Mouse (Mus musculus): Measurements from ENCODE around the gene Tsku. TPM values are rescaled to one million over a fixed set of nuclear protein-coding genes. Genes with fewer than 3 reads are reported as not detected.

The Tsku gene
- 1 to 10 TPM; 7.0 to 7.2 TPM for total RNA-seq (2021)
- long read RNA-seq, experiment 1, partial matches to known transcripts: 5 of 6 reads
- long read RNA-seq, experiment 1, other reads (novel, unspliced or antisense): 0 of 6 reads
- long read RNA-seq, experiment 2, partial matches to known transcripts: 0 of 5 reads
- long read RNA-seq, experiment 2, other reads (novel, unspliced or antisense): 1 of 5 reads

- peak; percentile 94 for DNase-seq
Measured at GRCm38 (mm10) chr7:98361063-98361652, at the start of gene Tsku. Gene Tsku (minus strand): TSS chr7:98361328.

DNA sequence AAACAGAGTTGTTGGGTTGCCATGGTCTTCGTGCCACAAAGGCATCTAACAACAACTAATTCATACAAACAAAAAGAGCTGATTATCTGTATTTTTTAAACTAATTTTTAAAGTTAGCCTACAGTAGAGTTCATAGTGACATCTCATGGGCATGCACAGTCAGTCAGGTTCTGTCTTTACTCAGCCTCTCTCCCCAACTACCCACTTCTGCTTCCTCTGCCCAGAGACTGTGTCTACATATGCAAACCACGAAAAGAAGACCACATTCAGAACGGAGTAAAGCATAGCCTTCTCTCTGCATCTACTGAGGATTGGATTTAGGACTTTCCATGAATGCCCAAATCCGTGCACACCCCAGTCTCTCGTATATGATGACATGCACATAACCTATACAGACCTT lies 46.5 kb upstream of the Tsku start:
- DNase-seq: no peak

- DNase-seq: peak; percentile 65
Measured at GRCm38 (mm10) chr7:98403996-98404395, 42.9 kb upstream of the Tsku start.

DNA sequence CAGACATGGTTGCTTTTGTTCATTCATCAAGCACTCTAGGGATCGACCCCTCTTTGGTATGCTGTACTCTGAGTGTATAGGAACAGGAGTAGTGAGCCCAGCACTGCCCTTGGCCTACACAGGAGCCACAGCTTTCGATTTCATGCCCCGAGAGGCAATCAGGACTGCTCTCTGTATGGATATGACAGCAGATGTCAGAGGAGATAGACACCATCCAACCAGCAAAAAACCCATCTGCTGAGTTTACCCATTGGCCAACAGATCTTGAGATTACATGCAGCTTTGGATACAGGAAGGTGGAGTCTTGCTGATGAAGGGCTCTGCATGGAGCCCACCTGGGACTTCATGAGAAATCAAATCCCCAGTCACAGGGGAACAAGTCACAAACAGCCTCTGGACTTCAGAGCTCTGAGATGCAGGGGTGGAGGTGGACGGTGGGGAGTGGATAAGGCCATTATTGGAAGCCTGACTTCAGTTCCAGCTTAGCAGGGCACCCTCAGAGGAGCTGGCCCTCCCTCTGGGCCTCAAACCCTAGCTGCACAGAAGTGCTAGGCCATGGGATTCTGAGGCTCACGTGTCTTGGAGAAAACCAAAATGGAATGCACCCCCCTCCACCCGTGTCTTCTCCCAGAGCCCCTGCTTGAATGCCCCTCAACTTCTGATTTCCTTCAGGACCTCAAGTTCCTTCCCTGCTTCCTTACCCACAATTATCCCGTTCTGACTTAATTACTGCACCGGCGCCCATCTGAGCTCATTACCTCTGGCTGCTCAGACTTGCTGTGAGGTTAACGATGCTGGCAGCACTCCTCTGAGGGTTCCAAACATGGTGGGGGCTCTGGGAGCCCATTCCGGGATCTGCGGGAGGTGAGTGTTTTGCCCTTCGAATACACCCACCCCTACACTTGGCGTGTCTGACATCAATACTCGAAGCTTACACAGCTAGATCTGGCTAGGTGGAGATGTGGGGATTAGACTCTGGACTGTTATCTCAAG lies 41.8 kb upstream of the Tsku start:
- no peak for DNase-seq

DNA sequence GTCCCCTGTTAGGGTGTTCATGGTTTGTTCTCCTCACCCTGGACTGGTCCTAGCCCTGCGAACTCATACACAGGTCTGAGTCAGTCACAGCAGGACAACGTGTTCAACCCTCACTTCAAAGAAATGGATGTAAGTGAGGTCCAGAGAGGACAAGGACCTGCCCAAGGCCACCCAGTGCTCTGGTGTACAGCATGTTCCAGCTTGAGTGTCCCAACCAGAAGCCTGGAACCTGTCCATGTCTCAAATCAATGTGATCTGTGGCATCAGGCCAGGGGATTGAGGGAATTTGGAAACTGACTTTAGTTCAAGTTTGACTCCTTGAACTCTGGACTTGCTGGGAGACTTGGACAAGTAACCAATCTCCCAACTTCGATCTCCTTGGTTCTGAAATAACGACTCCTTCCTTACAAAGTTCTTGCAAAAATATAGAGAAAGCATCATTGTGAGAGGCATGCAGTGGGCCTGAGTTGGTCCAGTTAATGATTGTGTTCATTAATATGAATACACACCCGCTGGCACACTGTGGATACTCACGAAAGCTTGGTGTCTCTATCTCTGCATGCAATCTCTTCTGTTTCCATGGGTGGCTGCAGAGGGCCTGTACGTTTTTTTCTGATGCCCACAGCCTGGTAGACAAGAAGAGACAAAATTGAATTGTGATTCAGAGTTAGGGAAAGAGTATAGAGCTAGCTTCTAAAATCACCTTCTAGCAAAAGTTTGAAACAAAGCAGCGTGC lies 31.5 kb upstream of the Tsku start:
- DNase-seq: peak; percentile 75

- no peak for DNase-seq
Measured at GRCm38 (mm10) chr7:98391351-98391936, 30.3 kb upstream of the Tsku start.

- peak; percentile 38 for DNase-seq
Measured at GRCm38 (mm10) chr7:98390486-98390885, 29.4 kb upstream of the Tsku start.

GRCm38 (mm10) chr7:98389656-98390055 lies 28.5 kb upstream of the Tsku start:
- no peak for DNase-seq

DNA sequence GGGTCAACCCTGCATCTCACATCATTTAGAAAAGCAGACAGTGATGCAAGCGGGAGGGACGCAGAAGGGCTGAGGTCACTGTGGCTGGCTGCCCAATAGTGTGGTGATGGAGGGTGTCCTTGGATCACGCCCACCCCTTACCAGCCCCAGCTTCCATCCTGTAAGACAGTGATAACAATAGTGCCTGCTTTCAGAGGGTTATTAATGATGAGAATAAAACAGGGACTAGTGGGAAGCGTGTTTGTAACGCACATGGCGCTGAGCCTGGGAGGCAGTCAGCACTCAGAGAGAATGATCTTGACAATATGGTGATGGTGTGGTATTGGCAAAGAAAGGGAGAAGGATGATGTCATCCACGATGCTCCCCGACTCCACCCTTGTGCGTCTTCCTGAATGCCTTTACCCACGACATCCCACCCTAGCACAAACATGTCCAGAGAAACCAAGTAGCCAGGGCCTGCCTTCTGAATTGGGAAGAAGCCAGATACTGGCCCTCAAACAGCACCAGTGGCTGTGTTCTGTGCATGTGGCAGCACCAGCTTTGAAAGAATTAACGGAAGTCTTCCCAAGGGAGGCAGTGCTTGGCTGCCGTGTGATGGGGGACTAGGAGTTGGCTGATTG lies 27.9 kb upstream of the Tsku start:
- peak; percentile 23 for DNase-seq

- no peak for DNase-seq
Measured at GRCm38 (mm10) chr7:98387201-98387600, 26.1 kb upstream of the Tsku start.

GRCm38 (mm10) chr7:98385168-98385567 lies 24.0 kb upstream of the Tsku start:
- peak; percentile 77 for DNase-seq

DNA sequence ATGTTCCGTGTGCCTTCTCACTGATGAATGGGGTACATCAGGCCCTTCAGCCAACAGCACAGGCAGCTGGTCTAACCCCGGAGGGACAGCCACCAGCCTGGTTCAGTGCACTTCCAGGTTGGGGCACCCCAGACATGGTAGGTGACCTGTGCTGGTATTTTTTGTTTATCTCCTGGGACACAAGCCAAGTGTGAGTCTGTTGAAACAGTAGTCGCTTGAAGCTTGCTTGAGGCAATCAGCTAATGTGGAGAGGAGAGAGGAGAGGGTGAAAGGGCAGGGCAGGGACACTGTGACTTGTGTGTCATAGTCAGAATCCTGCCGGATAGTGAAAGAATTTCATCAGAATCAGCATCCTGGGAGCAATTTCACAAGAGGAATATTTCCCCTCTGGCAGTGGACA lies 22.2 kb upstream of the Tsku start:
- DNase-seq: peak; percentile 59

DNA sequence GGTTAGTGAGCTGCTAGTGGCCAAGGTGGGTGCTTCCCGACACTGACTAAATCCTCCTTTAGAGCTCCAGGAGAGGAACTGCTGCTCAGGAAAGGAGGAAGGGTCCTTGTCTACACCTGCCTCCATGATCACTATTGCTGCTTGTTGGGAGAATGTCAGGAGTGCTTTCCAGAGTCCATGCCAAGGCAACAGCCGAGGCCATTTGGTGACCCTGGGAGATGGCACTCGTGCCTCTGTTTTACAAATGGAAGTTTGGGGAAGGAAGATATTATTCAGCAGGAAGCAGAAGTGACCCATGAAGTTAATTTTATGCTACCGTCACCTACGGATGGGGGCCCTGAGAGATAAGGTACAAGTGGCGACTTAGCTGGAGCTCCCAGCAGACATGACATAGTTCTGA lies 21.7 kb upstream of the Tsku start:
- no peak for DNase-seq

DNA sequence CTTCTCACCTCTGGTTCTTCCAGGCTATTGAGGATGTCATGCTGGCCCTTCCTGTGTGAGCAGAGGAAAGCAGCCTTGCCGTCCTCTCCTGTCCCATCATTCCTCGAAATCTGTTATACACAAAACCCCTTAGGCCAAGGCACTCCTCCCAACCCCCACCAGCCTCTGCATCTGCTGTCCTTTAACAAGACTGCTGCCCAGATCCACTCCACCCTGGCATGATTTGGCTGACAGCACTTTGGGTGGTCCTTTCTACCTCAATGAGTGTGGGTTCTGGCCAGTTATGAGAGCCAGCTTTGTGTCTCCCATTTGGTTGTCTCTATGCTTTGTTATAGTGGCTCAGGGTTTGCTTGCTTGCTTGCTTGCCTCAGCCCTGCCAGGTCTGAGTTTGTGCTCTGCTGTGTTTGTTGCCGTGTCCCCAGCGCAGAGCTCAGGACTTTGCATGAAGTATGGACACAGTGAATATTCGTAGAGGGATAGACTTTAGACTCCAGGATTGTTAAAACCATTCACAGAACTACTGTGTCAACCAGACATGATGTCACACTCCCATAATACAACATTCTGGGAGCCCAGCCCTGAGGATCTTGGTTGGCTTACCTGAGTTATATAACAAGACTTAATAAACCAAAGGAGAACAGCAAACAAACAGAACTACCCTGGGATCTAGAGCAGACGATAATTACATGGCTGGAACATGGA lies 19.2 kb upstream of the Tsku start:
- no peak for DNase-seq

GRCm38 (mm10) chr7:98379232-98379631 lies 18.1 kb upstream of the Tsku start:
- no peak for DNase-seq

GRCm38 (mm10) chr7:98377257-98377656 lies 16.1 kb upstream of the Tsku start:
- no peak for DNase-seq

GRCm38 (mm10) chr7:98371161-98371560 lies 10.0 kb upstream of the Tsku start:
- DNase-seq: no peak

DNA sequence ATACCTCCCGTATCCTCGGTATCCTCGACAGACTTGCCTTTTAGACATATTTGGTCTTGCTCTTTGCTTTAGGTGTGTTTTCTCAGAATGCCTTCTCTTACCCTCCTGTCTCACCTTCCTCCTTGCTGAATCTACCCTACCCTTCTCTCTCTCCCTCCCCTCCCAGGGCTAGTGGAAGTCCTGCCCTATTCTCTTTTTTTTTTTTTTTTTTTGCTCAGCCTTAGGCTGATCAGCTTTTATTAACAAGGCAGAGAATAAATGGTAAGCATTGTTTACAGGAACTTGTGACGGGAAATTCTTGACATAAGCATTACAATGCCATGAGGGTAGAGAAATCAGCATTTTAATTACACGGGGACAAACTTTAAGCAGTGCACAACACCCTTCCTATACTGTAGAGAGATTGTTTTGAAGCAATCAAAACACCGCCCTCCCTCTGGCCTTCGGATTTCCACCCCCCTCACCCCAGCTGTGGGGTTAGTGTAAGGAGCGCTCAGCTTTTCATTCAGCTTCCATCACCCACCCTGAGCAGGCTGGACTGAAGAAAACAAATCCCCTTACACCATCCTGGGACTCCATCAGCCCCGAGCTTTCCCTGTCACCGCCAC lies 8.7 kb upstream of the Tsku start:
- no peak for DNase-seq

GRCm38 (mm10) chr7:98361662-98362061 lies 534 bp upstream of the Tsku start:
- DNase-seq: no peak

GRCm38 (mm10) chr7:98360621-98360990 lies 522 bp downstream of the Tsku start:
- DNase-seq: no peak

Measured in adrenal gland, postnatal 10 days (tissue).